Mouse (Mus musculus): ENCODE data around the gene Ndufa12. TPM values are rescaled to one million over a fixed set of nuclear protein-coding genes. Genes with fewer than 3 reads are reported as not detected.

Ndufa12 gene
- total and polyA plus RNA-seq, 2 experiments from 2014 or later, result 203 to 611 TPM

DNA sequence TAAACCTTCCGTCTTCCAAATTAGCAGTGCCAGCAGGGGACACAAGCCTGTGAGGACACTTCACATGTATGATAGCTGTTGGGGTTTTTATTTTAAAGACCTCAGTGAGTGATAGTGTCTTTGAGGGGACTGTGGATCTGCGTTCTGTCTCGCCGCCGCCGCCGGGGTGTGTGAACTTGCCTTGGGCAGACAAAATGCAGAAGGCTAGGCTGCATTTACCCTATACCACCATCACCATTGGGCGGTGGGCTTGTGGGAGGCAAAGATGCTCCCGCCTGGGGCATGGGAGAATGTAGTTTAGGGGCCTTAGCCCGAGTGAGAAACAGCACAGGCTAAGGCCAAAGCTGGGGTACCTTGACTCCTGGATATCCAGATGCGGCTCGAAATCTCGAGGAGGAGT lies 64.1 kb downstream of the Ndufa12 start:
- Histone ChIP-seq H3K36me3 (ENCODE audit: insufficient read depth, low read length) (no peaks in the 10 kb centered on the region), H3K27me3 (ENCODE audit: insufficient read depth, low read length) (no peaks in the 10 kb centered on the region), H3K9ac (replicated peaks; ENCODE audit: low read length) (no peak overlapping the region), H3K9me3 (ENCODE audit: low read length) (no peaks in the 10 kb centered on the region), H3K4me3 (ENCODE audit: low read length) (no peak overlapping the region), H3K4me2 (ENCODE audit: low read depth, low read length) (no peak overlapping the region), H3K4me1 (ENCODE audit: insufficient read depth, low read length) (peaks cover 5% of the 10 kb centered on the region; the same call in 1 of the 2 replicates), H3K27ac (no peak overlapping the region)
- DNase-seq (ENCODE audit: low spot score) (no peak), ATAC-seq (no peak)
- no peak for TF ChIP-seq CTCF (IDR thresholded peaks at IDR 0.05; ENCODE audit: low read depth)
- 94% methylated on average over 13 of the region's 13 CpGs for WGBS

DNA sequence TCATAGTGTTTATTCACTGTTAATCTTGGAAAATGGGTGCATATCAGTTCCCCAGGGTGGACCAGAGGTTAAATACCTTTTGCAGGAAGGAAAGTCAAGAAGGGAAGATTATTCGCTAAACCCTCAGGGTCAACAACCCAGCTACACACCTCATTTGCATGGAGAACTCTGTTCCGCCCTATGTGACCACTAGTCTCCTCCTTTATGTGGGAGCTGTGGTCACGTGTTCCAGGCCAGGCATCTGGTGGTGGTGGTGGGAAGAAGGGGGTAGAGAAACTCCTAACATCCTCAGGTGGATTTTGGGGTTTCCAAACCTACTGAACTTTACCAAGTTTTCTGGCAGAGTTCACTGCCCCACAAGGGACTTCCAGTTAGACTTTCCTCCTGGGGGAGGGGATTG lies 64.7 kb downstream of the Ndufa12 start:
- Histone ChIP-seq H3K36me3 (ENCODE audit: insufficient read depth, low read length) (no peaks in the 10 kb centered on the region), H3K4me2 (ENCODE audit: low read depth, low read length) (no peak overlapping the region), H3K9me3 (ENCODE audit: low read length) (no peaks in the 10 kb centered on the region), H3K27me3 (ENCODE audit: insufficient read depth, low read length) (no peaks in the 10 kb centered on the region), H3K4me3 (ENCODE audit: low read length) (no peak overlapping the region), H3K4me1 (ENCODE audit: insufficient read depth, low read length) (peaks cover 5% of the 10 kb centered on the region; the same call in 1 of the 2 replicates), H3K27ac (no peak overlapping the region), H3K9ac (replicated peaks; ENCODE audit: low read length) (no peak overlapping the region)
- 86% methylated on average over 3 of the region's 3 CpGs for WGBS
- DNase-seq (ENCODE audit: low spot score), result no peak
- ATAC-seq, result no peak
- no peak for TF ChIP-seq CTCF (IDR thresholded peaks at IDR 0.05; ENCODE audit: low read depth)

DNA sequence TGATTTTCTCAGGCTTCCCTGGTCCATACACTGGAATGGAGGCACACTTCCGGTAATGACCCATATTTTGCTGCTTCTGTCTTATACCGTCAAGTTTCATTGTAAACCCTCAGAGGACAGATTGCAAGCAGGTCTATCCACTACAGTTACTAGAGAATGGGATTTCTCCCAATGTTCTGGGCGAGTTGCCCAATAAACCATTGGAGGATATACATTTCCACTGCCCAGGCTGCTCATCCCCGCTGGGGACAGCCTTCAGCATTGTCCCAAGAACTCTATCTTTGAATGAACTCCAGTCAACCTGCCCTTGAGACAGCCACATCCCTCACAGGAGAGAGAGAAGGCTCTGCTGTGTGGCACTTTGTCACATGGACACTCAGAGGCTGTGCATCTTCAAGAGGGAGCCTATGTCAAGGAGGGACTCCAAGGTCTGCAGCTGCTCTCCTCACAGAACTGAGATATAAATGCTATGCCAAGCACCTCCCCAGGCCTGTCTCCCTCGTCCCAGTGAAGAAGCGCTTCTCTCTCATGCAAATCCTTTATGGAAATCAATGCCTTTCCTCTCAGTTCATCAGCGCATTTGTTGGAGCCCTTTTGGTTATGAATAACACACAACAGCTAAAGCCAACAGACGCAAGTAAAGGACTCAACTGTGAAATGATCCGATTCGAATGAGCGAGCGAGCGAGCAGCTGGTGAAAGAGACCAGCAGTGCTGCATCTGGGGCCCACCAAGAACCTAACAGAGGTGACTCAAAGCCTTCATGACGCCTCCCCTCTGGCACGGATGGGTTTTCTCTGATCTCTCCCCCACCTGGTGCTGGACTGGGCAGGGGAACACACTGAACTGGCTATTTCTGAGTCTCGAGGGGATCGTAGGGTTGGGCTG lies 67.4 kb downstream of the Ndufa12 start:
- TF ChIP-seq CTCF (IDR thresholded peaks at IDR 0.05; ENCODE audit: low read depth), result no peak
- no peaks in the 10 kb centered on the region for H3K36me3 ChIP-seq (ENCODE audit: insufficient read depth, low read length)
- WGBS, result 41% methylated on average over 17 of the region's 17 CpGs
- H3K4me3 ChIP-seq (ENCODE audit: low read length), result no peak overlapping the region
- H3K27ac ChIP-seq, result peak overlapping the region; percentile 63
- H3K4me1 ChIP-seq (ENCODE audit: insufficient read depth, low read length), result peaks cover 5% of the 10 kb centered on the region; the same call in 1 of the 2 replicates
- ATAC-seq (peak; percentile 84), DNase-seq (ENCODE audit: low spot score) (peak; percentile 72)
- H3K4me2 ChIP-seq (ENCODE audit: low read depth, low read length), result no peak overlapping the region
- no peak overlapping the region; the same call in 1 of the 2 replicates for H3K9ac ChIP-seq (replicated peaks; ENCODE audit: low read length)
- H3K27me3 ChIP-seq (ENCODE audit: insufficient read depth, low read length), result no peaks in the 10 kb centered on the region
- H3K9me3 ChIP-seq (ENCODE audit: low read length), result no peaks in the 10 kb centered on the region

Other genes starting within 250 kb of the Ndufa12 start
- gene Vezt, start 162.9 kb upstream of the Ndufa12 start, total RNA-seq (2014; rRNA removed), result 38.6 and 51.6 TPM in 2 replicates
- 33.3 and 34.4 TPM in 2 replicates for gene Vezt, start 162.9 kb upstream of the Ndufa12 start, polyA plus RNA-seq (2015; fragmentation: Nextera tagmentation; extraction: Ambion mirVana)
- 4.7 and 5.2 TPM in 2 replicates for gene Fgd6, start 162.7 kb upstream of the Ndufa12 start, total RNA-seq (2014; rRNA removed)
- 1.9 and 2.0 TPM in 2 replicates for gene Fgd6, start 162.7 kb upstream of the Ndufa12 start, polyA plus RNA-seq (2015; fragmentation: Nextera tagmentation; extraction: Ambion mirVana)
- gene Nr2c1, start 50.7 kb upstream of the Ndufa12 start, total RNA-seq (2014; rRNA removed), result 5.2 and 8.5 TPM in 2 replicates
- gene Nr2c1, start 50.7 kb upstream of the Ndufa12 start, polyA plus RNA-seq (2015; fragmentation: Nextera tagmentation; extraction: Ambion mirVana), result 3.5 and 3.8 TPM in 2 replicates
- 1.2 and 1.3 TPM in 2 replicates for gene Gm4792, start 100.0 kb downstream of the Ndufa12 start, total RNA-seq (2014; rRNA removed)
- 1.0 and 1.3 TPM in 2 replicates for gene Gm4792, start 100.0 kb downstream of the Ndufa12 start, polyA plus RNA-seq (2015; fragmentation: Nextera tagmentation; extraction: Ambion mirVana)
- gene Tmcc3, start 113.2 kb downstream of the Ndufa12 start, total RNA-seq (2014; rRNA removed), result 9.7 and 10.5 TPM in 2 replicates
- 15.3 and 17.2 TPM in 2 replicates for gene Tmcc3, start 113.2 kb downstream of the Ndufa12 start, polyA plus RNA-seq (2015; fragmentation: Nextera tagmentation; extraction: Ambion mirVana)